ENCODE assay signal across 25 mouse cellular contexts in the genomic region with DNA sequence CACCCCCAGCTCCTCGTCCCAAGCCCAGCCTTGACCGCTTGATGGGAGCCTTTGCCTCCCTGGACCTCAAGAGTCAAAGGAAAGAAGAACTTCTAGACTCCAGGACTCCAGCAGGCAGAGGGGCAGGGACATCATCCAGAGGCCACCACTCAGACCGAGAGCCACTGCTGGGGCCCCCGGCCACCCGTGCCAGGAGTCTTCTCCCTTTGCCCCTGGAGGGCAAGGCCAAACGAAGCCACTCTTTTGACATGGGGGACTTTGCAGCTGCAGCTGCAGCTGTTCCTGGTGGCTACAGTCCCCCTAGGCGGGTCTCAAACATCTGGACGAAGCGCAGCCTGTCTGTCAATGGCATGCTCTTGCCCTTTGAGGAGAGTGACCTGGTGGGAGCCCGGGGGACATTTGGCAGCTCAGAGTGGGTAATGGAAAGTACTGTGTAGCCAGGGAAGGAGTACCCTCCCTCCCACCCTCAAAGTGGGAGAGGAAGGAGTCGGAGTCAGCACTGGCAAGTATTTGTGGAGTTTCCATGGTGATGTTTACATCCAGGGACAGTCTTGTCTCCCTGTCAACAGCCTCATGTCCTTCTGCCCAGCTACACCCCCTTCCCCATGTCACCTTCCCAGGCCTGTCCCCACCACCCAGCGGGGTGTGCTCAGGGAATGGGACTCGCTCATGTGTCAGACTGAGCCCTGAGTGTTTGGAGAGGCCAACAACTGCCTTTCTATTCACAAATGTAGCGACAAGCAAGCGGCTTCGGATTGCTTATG.
DNase-seq lines count a peak whose midpoint lies in the region; ATAC-seq and TF ChIP-seq lines count a peak whose summit lies in the region.
"Had no signal": no experiment of that assay in that cellular context is flagged by ENCODE, and none has a peak within 500 bp of the region (broad histone marks: within the 10 kb centered on the region; RNA-seq: fewer than 3 reads in every experiment).

No protein-coding gene starts in this region.

- peak; percentile 58 for ATAC-seq in lung, embryonic 14.5 days (ENCODE audit: insufficient read depth)
- ATAC-seq in lung, embryonic 16.5 days (ENCODE audit: low read depth), result peak; percentile 10; the same call in 1 of the 2 replicates
- ATAC-seq: activated CD4-positive, CD25-positive, alpha-beta regulatory T cell, adult 4 months; CD4-positive, CD25-positive, alpha-beta regulatory T cell, adult 4 months; forebrain, embryonic 14.5 days; forebrain, embryonic 16.5 days; Patski had no signal

- 62% methylated on average over 16 of the region's 16 CpGs for WGBS in lung, embryonic 14.5 days
- 67% methylated on average over 16 of the region's 16 CpGs for WGBS in lung, embryonic 16.5 days
- WGBS in forebrain, embryonic 10.5 days, result 87% methylated on average over 16 of the region's 16 CpGs

- H3K27ac ChIP-seq in lung, embryonic 14.5 days (ENCODE audit: low read depth), result no peak overlapping the region
- no peak overlapping the region for H3K27ac ChIP-seq in lung, embryonic 16.5 days (ENCODE audit: low read length)
- no peak overlapping the region for H3K27ac ChIP-seq in forebrain, embryonic 10.5 days
- H3K27ac ChIP-seq: embryonic facial prominence, embryonic 10.5 days; embryonic facial prominence, embryonic 12.5 days; forebrain, embryonic 12.5 days had no signal

- TF ChIP-seq CTCF in lung, embryonic 14.5 days (IDR thresholded peaks at IDR 0.05; ENCODE audit: low read depth), result no peak

- peaks cover 4% of the 10 kb centered on the region; the same call in 1 of the 2 replicates for H3K4me1 ChIP-seq in lung, embryonic 14.5 days (ENCODE audit: insufficient read depth)
- H3K4me1 ChIP-seq in lung, embryonic 16.5 days (replicated peaks; ENCODE audit: control insufficient read depth, insufficient read depth, low read length), result no peaks in the 10 kb centered on the region; the same call in 1 of the 2 replicates
- no peaks in the 10 kb centered on the region for H3K4me1 ChIP-seq in forebrain, embryonic 10.5 days
- H3K4me1 ChIP-seq: embryonic facial prominence, embryonic 12.5 days; forebrain, embryonic 12.5 days had no signal

- H3K4me3 ChIP-seq in lung, embryonic 14.5 days (ENCODE audit: low read depth, low read length), result no peak overlapping the region
- no peak overlapping the region for H3K4me3 ChIP-seq in lung, embryonic 16.5 days (ENCODE audit: low read length)
- H3K4me3 ChIP-seq in forebrain, embryonic 10.5 days, result no peak overlapping the region
- H3K4me3 ChIP-seq: embryonic facial prominence, embryonic 10.5 days; embryonic facial prominence, embryonic 12.5 days; forebrain, embryonic 12.5 days had no signal

- no peaks in the 10 kb centered on the region for H3K27me3 ChIP-seq in lung, embryonic 14.5 days (ENCODE audit: insufficient read depth, low read length)
- H3K27me3 ChIP-seq in lung, embryonic 16.5 days (ENCODE audit: control insufficient read depth, insufficient read depth, low read depth, low read length), result no peaks in the 10 kb centered on the region
- H3K27me3 ChIP-seq in forebrain, embryonic 10.5 days (ENCODE audit: poor library complexity, severe bottlenecking), result no peaks in the 10 kb centered on the region
- H3K27me3 ChIP-seq: CH12.LX; embryonic facial prominence, embryonic 12.5 days; forebrain, embryonic 12.5 days had no signal

- H3K9me3 ChIP-seq in lung, embryonic 14.5 days (ENCODE audit: low read depth, low read length), result no peaks in the 10 kb centered on the region
- no peaks in the 10 kb centered on the region for H3K9me3 ChIP-seq in lung, embryonic 16.5 days (ENCODE audit: control insufficient read depth, low read length)
- no peaks in the 10 kb centered on the region for H3K9me3 ChIP-seq in forebrain, embryonic 10.5 days
- H3K9me3 ChIP-seq: embryonic facial prominence, embryonic 10.5 days; embryonic facial prominence, embryonic 12.5 days; forebrain, embryonic 12.5 days had no signal

- H3K9ac ChIP-seq in lung, embryonic 14.5 days, result no peak overlapping the region
- H3K9ac ChIP-seq in lung, embryonic 16.5 days (ENCODE audit: low read length), result no peak overlapping the region
- H3K9ac ChIP-seq: embryonic facial prominence, embryonic 12.5 days; forebrain, embryonic 12.5 days had no signal

- H3K36me3 ChIP-seq in lung, embryonic 14.5 days (ENCODE audit: insufficient read depth), result no peaks in the 10 kb centered on the region
- H3K36me3 ChIP-seq in lung, embryonic 16.5 days (ENCODE audit: control insufficient read depth, insufficient read depth, low read length), result no peaks in the 10 kb centered on the region
- H3K36me3 ChIP-seq in forebrain, embryonic 10.5 days (replicated peaks), result no peaks in the 10 kb centered on the region
- H3K36me3 ChIP-seq: embryonic facial prominence, embryonic 10.5 days; embryonic facial prominence, embryonic 12.5 days; forebrain, embryonic 12.5 days; G1E had no signal

- no peak overlapping the region for H3K4me2 ChIP-seq in lung, embryonic 14.5 days
- no peak overlapping the region for H3K4me2 ChIP-seq in lung, embryonic 16.5 days (ENCODE audit: low read depth, low read length)
- H3K4me2 ChIP-seq: embryonic facial prominence, embryonic 12.5 days; forebrain, embryonic 12.5 days had no signal

- peak; percentile 4 for DNase-seq in lung, embryonic 14.5 days
- no peak for DNase-seq in lung, postnatal 25 days (ENCODE audit: low spot score)
- no peak for DNase-seq in lung, postnatal 36 days
- DNase-seq in 3134 (ENCODE audit: extremely low read depth, insufficient read length, low spot score), result peak; percentile 6
- DNase-seq in forebrain, embryonic 10.5 days (ENCODE audit: extremely low spot score, low spot score), result no peak
- DNase-seq: adrenal gland, adult 8-10 months; adrenal gland, postnatal 14 days; adrenal gland, postnatal 36 days; B cell, adult 2 months; cerebellum, adult 11-12 months; cerebellum, adult 2 months; cerebellum, adult 9-10 months; cerebellum, postnatal 10 days; cerebellum, postnatal 25 days had no signal

Comparison
In these comparisons a context has a peak if more than half of its experiments do, and no peak if none do; other contexts are left out.
1. DNase-seq: peak in lung, embryonic 14.5 days (single experiment) and 3134 (single experiment); none in lung, postnatal 25 days (single experiment), lung, postnatal 36 days (single experiment) and forebrain, embryonic 10.5 days (single experiment).